Mouse (Mus musculus) lung, adult 18-20 months (tissue): Measurements from ENCODE around the gene Lrrc55.
"Not testable (repeated sequence)": the region's sequence is repeated elsewhere in the genome, so short reads cannot be mapped to it uniquely, and the experiment has no call there.

Experiments
- DNase-seq, 2 experiments: peaks; one replicate each; pipeline ENCODE4 v3.0.0; 2022; ENCODE audit warnings: mixed read lengths in 2 of 2

The Lrrc55 gene

DNA sequence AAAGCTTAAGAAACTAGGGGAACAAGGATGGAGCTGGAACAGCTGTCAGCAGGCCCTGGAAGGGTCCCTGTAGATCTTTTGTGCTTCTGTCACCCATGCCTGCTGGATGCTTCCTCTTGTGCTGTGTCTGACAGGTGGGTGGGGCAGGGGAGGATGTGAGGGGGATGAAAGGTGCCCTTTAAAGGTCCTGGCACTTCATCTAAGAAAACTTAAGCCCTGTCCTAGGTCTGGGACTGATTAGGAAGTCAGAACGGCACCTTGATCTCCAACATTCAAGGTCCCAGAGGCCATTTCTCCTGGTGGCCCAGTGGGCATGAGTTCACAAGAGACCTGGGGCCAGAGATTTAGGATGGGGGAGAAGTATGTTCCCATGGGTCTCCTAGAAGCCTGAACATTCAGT is at the start of gene Lrrc55:
Gene Lrrc55 (minus strand): TSS at position 297 of the 400 bp plus-strand sequence.
- DNase-seq: no peak

DNA sequence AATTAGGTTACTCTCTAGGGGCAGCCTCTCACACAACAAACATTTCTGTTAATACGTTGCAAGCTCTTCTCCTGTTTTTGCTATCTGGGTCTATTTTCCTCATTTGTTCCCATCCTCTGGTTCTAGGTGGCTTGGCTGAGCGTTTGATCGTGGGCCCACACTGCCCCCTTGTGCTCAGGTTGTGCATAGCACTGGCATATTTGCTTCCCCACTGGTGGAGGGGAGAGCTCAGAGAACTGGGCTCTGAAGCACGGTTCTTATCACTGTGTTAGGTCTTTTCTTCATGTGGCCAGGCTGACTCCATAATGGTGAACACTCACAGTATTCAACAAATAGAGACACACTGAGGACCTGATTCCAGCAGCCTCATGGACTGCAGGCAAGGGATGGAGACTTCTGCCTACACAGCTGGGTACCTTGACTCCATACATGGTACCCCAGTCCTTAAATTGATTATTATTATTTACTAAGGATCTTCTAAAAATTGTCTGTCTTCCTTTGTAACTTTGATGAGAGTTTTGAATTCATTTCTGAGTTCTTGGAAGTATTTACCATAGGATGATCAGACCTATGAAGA is 49.6 kb upstream of the Lrrc55 start:
- DNase-seq: peak; percentile 58 to 66

DNA sequence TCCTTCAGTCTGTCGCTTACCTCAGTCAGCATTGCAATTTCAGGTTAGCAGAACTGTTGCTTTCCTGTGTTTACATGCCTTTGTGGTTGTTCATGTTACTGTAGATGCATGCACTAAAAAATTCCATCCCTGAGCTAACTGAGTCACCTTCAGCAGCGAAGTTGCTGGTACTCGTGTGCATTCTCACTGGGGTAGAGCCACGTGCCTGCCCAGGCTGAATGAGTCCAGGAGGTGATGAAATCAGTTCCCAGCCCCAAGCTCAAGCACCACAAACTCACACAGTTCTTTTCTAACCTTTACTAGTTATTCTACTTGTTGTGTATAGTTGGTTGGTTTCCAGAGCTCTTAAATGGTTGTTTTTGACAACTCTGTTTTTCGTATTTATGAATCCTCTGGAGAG is 48.7 kb upstream of the Lrrc55 start:
- peak in 1 of 2 experiments; percentile 16 for DNase-seq

DNA sequence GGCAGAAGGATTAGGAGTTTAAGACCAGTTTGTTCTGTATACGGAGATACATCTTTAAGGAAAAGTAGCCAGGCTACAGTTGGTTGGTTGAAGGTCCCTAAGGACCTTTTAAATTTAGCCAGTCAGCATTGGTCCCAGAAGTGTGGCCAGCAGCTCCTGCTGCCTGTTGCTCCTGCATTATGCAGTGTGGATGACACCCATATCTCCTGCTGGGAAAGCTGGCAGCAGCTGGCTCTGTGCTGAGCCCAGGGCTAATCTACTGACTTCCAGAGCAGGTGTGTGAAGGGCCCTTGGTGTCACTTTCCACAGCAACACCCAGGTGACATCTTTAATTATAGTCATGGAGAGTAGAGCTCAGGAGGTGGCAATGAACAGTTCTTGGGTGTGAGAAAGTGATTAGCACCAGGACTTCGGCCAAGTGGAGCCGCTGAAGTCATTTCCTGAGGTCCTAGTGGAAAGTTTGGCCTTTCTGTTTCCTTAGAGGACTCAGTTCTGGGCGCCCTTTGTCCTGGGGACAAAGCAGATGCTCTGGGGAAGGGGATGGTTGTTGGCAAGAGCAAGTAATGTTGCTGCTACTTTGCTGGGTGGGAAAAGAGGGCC is 41.2 kb upstream of the Lrrc55 start:
- peak; percentile 14 to 27 for DNase-seq

DNA sequence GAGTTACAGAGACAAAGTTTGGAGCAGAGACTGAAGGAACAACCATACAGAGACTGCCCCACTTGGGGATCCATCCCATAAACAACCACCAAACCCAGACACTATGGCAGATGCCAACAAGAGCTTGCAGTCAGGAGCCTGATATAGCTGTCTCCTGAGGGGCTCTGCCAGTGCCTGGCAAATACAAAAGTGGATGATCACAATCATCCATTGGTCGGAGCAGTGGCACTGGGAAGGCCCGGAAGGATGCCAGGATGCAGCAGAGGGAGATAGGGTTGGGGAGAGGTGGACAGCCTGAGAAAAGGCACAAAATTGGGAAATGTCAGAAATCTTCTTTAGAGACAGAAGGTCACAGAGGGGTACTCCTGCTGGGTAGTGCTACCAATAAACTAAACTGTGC is 40.2 kb upstream of the Lrrc55 start:
- not testable (repeated sequence) for DNase-seq

DNA sequence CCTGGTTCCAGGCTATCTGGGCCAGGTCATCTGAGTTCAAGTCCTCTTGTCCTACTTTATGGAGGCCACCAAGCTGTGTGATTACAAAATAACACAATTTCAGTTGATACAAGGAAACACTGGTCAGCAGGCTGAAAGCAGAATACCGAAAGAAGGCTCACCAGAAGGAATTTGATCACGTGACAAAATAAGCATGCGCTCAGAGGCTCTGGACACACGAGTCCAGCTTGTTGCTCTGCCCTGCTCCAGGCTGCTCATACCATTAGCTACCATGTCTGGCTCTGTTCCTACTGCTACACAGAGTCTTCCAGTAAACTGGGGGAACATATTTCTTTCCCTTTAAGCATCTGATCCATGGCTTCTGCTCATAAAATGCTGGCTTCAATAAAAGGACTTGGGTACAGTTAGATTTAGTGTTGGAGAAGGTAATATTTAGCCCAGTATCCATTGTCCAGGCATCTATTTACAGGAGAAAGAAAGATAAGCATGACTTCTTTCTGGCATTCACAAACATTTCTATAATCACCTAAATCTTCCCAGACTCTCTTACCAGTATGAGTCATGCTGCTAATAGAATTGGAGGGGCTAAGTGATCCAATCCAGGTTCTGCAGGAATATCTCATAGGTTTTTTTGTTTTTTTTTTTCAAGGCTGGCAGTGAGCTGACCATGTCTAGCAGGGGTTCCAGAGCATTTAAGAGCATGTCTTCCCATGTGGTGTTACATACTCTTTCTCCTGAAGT is 33.9 kb upstream of the Lrrc55 start:
- no peak for DNase-seq

DNA sequence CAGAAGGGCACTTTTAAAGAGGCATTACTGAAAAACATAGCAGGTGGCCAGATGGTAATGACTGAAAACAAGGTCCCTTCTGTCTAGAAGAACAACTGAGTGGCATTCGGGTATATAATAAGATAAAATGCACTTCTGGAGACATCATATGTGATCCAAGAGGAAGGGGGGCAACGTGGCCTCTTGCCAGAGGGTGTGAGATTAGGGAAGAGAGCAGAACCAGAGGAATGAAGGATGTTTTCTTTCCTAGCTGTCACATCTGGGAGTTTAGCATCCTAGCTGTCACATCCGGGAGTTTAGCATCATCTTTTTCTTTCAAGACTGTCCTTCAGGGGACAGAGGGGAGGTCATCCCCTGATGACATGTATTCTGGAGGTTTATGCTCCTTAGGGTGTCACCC is 32.6 kb upstream of the Lrrc55 start:
- no peak for DNase-seq

DNA sequence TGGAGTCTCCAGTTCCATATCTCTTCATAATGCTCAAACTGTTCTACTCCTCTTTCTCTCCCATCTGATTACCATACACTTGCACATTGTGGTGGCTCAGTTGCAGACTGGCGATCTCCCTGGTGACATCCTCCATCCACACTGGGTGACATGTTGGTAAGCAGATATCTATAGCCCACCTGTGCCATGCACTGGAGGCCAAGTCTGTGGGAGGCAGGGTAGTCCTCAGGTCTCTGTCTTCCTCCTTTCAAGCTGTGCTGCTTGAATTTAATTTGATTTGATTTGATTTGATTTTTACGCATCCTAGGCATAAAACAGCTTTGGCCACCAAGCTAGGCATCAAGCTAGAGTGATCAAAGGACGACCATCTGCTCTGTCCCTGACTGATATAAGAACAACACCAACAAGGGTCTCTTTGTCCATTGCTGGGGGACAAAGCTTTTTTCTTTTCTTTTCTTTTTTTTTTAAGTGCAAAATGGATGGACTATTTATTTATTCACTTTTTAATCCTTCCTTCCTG is 30.9 kb upstream of the Lrrc55 start:
- DNase-seq: no peak

DNA sequence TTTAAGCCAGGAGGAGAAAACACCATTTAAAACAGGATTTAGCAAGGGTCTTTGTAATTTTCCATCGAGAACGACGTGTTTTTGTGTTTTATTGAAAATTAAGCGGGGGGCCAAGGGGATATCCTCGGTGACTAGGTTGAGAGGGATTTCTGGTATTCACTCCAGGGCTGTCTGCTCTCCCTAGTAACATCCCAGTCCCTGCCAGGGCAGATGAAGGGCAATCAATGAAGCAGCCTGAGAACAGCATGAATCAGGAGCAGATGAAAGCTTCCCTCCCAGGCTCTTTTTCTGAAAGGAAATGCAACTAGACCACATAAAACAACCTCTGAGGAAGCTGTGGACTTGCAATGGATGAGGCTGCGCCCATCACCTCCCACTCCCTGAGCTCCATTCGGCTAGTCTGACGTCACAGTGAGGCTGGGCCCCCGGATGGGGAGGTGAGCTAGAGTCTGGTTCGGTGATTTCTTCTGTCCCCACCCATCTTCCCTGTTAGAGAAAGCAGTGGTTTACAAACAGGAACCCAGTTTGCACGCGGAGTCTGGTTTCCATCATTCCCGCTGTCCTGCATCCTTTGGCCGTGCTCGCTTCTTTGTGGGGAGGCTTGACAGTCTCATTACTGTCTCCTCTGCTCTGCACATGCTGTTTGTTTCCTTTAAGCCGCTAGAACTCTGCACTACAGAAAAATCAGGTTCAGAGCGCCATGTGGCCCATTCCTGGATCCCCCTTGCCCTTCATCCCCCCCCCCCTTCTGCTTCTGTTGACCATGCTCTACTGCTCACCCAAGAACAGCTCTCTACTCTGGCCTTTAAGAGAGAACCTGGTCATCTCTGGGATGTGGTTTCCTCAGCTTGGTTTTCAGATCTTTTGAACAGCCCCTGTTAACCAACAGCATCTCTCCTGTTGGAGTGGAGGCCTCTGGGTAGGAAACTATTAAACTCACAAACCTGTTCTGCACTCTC is 27.5 kb upstream of the Lrrc55 start:
- no peak for DNase-seq

DNA sequence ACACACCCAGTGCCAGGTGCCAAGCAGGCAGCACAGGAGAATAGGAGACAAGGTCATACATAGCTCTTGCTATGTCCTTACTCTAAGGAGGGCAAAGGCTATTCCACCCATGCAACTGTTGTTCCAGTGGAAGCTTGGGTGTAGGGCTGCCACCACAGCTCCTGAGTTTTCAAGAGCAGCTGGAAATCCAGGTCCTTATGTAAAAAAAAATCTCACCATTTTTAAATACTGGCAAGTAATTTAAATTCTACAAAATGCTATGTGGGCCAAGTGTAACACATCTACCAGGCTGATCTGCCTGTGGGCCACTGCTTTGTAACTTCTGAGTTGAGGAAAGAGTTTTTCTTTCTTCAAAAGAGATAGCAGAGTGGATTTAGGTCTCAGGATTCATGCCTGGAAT is 19.6 kb upstream of the Lrrc55 start:
- no peak for DNase-seq

DNA sequence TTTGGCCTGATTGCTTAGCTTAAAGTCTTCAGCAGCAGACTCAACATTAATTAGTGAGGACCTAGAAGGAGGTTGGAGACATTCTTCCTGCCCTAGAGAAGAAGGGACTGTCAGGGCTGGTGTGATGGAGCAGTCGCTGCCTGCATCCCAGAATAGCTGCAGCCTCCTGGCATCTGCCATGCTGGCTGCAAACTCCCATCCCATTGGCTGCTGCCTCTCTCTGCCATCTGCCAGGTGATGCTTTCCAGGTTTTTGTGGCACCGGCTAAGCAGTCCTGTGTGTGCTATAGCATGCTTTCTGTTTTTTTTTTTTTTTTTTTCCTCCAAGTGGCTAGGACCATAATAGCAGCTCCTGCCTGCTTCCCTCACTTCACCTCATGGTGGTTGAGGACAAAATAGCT is 16.7 kb upstream of the Lrrc55 start:
- no peak for DNase-seq

DNA sequence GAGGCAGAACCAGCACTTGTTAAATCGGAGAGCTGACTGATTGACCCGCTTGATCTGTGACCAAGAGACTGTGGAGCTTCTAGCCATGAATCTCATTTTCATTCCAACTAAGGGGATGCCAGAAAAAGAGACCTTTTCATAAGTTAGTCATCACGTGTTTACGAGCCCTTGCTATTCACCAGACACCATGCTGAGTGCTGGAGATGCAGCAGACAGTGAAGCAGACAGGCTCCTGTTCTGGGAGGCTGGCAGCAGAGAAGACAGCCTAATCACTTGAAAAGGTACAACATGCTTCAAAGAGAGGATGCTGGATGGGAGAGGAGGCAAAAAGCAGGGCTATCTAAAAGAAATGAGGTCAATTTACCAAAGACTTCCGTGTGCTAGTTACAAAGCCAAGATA is 12.3 kb upstream of the Lrrc55 start:
- DNase-seq: no peak

DNA sequence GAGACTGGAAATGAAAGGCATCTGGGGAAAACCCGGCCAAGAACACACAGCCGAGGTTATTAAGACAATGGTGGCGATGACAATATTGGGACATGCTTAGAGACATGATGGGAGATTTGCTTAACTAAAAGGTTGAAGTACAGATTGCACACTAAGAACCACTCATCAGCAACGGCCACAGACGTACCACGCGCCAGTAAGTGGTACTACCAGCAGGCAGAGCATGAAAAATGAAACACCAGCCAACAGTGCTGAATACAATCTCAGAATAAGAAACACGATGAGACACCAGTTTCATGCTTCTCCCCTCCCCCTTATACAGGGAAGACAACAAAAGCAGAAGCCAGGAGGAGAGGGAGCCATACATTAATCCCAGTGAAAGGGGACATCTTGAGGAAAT is 8.2 kb upstream of the Lrrc55 start:
- no peak for DNase-seq

DNA sequence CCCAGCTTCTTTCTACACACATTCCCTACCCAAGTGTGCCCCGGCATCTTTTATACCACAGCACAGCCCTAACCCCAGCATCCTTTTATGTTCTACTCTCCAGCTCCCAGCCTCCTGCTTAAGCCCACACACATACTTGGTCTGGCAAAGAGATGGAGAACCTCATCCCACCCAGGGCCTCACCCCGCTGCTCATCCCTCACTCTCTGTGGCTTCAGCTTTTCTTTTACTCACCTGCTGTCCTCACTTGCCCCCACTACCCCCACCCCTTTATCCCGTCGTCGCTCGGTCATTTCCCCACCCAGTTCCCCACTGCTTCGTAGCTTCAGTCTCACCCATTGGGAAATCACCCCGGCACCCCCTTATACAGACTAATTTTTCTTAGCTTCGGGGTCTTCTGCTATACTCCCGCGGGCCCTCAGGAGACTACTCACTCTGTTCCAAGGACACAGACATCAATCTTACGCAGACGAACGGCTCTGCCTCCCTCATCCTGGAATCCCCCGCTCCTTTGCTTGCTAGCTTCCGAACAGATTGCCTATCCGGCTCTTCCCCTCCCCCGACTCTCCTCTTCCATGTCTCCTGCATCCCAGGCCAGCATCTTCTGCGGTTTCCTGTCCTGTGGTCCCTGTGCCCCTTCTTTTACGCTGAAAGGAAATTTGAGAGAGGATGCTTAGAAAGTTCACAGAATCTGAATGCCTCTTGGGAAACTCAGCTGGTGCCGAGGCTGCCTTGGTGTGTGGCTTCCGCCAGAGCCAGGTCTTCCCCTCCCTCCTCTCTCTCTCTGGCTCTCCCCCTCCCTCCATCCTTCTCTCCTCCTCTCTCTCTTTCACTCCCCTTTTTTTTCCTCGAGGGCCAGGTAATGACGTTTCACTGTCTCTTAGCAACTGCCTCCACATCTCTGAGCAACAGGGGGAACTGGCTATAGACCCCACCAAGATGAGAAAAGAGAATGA is 1.3 kb upstream of the Lrrc55 start:
- DNase-seq: no peak

DNA sequence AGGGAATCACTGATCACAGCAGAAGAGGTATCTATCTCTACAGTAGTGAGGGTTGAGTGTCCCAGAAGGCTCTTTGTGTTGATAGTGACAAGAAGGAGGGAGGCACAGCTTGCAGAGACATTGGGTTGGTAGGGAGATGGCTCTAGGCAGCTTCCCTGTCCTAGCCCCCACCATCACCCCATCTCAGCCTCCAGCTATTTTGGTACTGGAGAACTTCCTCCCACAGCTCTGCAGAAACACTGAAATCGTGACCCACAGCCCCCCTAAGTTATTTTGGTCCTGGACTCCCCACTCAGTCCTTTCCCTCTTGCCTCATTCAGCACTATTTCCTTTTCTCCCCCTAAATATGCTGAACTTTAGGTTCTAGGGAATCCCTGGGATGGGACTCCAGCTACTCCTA is 2.4 kb downstream of the Lrrc55 start:
- DNase-seq: no peak

DNA sequence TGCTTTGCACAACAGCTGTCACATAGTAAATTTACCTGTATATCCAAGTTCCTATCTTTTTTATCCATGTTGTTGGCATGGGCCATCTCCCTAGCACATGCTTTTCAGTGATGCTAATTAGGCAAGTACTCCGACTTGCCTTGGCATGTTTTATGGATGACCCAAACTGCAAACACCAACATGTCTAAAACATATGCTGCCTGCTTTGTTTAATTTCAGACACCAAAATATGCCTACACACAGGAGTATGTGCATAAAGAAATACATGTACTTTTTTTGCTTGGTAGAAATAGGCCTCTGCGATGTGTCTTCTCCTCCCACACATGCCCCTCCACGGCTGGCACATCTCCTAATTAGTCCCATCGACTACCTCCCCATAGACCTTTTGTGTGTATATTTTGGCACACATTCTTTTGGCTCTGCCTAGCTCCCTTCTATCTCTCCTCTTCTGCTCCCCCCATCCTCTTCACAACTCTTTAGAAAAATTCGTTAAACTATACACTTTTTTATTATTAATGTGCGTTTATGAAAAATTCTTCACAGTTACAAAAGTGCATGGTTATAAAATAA is 9.3 kb downstream of the Lrrc55 start:
- DNase-seq: no peak

DNA sequence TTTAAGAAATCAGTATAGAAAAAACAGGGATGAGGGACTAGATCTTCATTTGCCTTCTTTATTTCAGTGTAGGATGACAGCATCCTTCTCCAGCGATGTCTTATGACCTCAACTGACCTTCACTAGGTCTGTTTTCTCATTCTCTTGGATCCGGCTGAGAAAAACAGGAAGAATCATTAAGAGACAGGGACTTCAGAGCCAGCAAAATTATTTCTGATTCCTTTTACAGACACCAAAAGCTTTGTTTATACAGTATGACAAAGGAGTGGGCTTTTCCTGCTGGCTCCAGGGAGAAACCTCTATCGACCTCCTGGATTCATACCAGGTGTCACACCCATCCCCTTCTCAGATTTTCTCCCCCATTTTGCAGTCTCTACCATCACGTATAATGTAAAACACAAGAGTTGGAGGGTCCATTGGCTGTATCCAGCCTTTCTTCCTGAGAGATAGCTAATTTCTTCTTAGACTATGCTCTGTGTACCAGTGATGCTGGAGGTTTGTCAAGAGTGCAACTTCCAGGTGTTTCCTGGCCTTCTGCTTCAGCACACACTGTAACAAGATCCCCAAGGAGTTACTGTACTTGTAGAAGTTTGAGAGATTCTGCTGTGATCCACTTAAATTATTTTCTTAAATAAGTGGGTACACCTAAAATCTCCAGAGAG is 18.7 kb downstream of the Lrrc55 start:
- no peak for DNase-seq

DNA sequence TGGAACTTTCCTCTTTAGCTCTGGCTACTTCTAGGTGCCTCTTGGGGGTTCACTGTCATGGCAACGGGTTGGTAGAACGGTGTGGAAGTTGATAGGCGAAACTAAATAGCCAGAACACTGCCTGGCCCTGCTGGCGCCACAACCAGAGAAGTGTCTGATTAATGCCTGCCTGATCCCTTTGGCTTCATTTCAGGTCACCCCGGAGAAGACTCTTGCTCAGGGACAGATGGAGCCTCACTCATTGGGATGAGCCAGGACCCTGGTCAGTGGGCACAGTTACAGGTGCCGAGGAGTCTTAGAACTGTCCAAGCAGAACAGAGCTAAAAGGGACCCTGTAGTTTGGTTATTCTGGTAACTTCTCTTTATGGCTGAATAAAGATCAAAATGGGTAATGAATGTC is 23.5 kb downstream of the Lrrc55 start:
- DNase-seq: no peak

DNA sequence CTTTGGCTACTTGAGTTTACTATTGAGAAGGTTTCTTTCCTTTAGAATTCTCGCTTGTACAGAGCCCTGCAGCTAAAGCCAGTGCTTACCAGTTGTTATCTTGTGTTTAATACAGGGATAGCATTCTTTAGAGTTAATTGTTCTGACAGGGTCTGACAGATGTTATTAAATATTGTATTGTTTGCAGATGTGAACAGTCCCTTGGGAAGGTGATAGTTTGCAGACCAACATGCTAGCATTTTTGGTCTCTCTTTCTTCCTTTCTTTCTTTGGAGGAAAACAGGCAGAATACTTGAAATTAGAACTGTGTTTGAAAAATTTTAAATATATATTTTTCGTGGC is 24.3 kb downstream of the Lrrc55 start:
- no peak for DNase-seq

DNA sequence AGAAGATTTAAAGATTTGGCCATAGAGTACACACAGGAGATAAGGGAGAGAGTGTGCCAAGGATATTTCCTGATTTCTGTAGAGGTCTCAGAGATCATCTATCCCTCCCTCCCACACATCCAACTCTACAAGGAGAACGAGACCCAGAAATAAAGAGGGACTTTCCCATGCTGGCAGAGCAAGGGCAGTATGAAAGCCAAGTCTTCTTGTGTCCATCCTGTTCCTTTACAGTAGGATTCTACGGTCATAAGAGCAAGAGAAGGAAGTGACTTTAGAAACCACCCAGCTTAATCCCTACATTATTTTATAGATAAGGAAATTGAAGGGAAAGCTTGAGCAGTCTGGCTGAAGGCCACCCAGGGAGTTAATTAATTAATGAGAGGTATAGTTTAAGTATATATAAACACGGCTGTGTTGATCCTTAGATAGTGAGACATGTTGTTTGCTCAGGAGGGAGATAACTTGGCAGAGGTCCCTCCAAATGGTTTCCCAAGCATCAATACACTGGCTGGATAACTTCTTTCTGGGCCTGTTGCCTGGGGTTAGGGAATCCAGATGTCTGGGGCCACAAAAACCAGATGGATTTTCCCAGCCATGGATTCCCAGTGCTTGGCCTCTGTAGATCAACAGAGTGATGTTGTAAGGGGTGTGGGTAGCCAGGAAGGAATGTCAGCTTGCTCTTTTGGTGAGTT is 24.8 kb downstream of the Lrrc55 start:
- DNase-seq: peak; percentile 18 to 36
